ENCODE assay signal across 18 mouse cellular contexts in genomic region chr15:57578794-57579193, GRCm38 (mm10).
A peak's percentile ranks its signal among the peaks of the same experiment; 100 is the strongest.
DNase-seq lines count a peak whose midpoint lies in the region; ATAC-seq and TF ChIP-seq lines count a peak whose summit lies in the region.
"Had no signal": no experiment of that assay in that cellular context is flagged by ENCODE, and none has a peak within 500 bp of the region (broad histone marks: within the 10 kb centered on the region; RNA-seq: fewer than 3 reads in every experiment).

No protein-coding gene starts in this region.

- no peaks in the 10 kb centered on the region for H3K36me3 ChIP-seq in heart, embryonic 12.5 days
- no peaks in the 10 kb centered on the region for H3K36me3 ChIP-seq in midbrain, postnatal 0 days (ENCODE audit: insufficient read depth, low read length)
- H3K36me3 ChIP-seq in midbrain, embryonic 11.5 days (ENCODE audit: control insufficient read depth, insufficient read depth, low read length) = no peaks in the 10 kb centered on the region
- H3K36me3 ChIP-seq: kidney, embryonic 15.5 days; liver, embryonic 12.5 days; lung, embryonic 15.5 days had no signal

- no peaks in the 10 kb centered on the region for H3K9me3 ChIP-seq in heart, embryonic 12.5 days (replicated peaks)
- H3K9me3 ChIP-seq in midbrain, postnatal 0 days (ENCODE audit: low read length) = no peaks in the 10 kb centered on the region
- H3K9me3 ChIP-seq in midbrain, embryonic 11.5 days (ENCODE audit: control insufficient read depth, low read length) = no peaks in the 10 kb centered on the region
- H3K9me3 ChIP-seq: kidney, embryonic 15.5 days; liver, embryonic 12.5 days; lung, embryonic 15.5 days had no signal

- H3K4me1 ChIP-seq in heart, embryonic 12.5 days (replicated peaks) = no peaks in the 10 kb centered on the region
- H3K4me1 ChIP-seq in midbrain, postnatal 0 days (ENCODE audit: insufficient read depth, low read length) = peaks cover 2% of the 10 kb centered on the region; the same call in 1 of the 2 replicates
- H3K4me1 ChIP-seq in midbrain, embryonic 11.5 days (ENCODE audit: control insufficient read depth, insufficient read depth, low read length) = no peaks in the 10 kb centered on the region
- H3K4me1 ChIP-seq: kidney, embryonic 15.5 days; liver, embryonic 12.5 days; lung, embryonic 15.5 days; megakaryocyte, embryonic 14.5 days had no signal

- 35% methylated on average over 2 of the region's 2 CpGs for WGBS in heart, embryonic 12.5 days
- WGBS in midbrain, postnatal 0 days = 64% methylated on average over 2 of the region's 2 CpGs
- WGBS in midbrain, embryonic 11.5 days = 71% methylated on average over 2 of the region's 2 CpGs

- ATAC-seq in heart, embryonic 12.5 days (ENCODE audit: insufficient number of reproducible peaks, low FRiP score) = no peak
- no peak for ATAC-seq in midbrain, postnatal 0 days (ENCODE audit: low FRiP score)
- no peak for ATAC-seq in midbrain, embryonic 11.5 days (ENCODE audit: low FRiP score)
- ATAC-seq: activated CD4-positive, CD25-positive, alpha-beta regulatory T cell, adult 4 months; liver, embryonic 12.5 days; midbrain, embryonic 16.5 days; Patski had no signal

- no peak overlapping the region for H3K4me2 ChIP-seq in heart, embryonic 12.5 days
- H3K4me2 ChIP-seq in midbrain, postnatal 0 days (ENCODE audit: low read depth, low read length, poor library complexity, severe bottlenecking) = no peak overlapping the region
- no peak overlapping the region for H3K4me2 ChIP-seq in midbrain, embryonic 11.5 days
- H3K4me2 ChIP-seq: kidney, embryonic 15.5 days; liver, embryonic 12.5 days; lung, embryonic 15.5 days had no signal

- H3K4me3 ChIP-seq in heart, embryonic 12.5 days = no peak overlapping the region
- no peak overlapping the region for H3K4me3 ChIP-seq in midbrain, postnatal 0 days (ENCODE audit: low read depth, low read length)
- no peak overlapping the region for H3K4me3 ChIP-seq in midbrain, embryonic 11.5 days (ENCODE audit: low read depth, low read length)
- H3K4me3 ChIP-seq: kidney, embryonic 15.5 days; liver, embryonic 12.5 days; lung, embryonic 15.5 days; megakaryocyte, embryonic 14.5 days had no signal

- no peak overlapping the region for H3K9ac ChIP-seq in heart, embryonic 12.5 days
- H3K9ac ChIP-seq in midbrain, postnatal 0 days (replicated peaks; ENCODE audit: low read length, poor library complexity, severe bottlenecking) = no peak overlapping the region
- H3K9ac ChIP-seq in midbrain, embryonic 11.5 days (ENCODE audit: low read length) = no peak overlapping the region
- H3K9ac ChIP-seq: kidney, embryonic 15.5 days; liver, embryonic 12.5 days; lung, embryonic 15.5 days had no signal

- TF ChIP-seq CTCF in midbrain, postnatal 0 days (IDR thresholded peaks at IDR 0.05) = no peak

- H3K27ac ChIP-seq in heart, embryonic 12.5 days (ENCODE audit: poor library complexity, severe bottlenecking) = no peak overlapping the region
- H3K27ac ChIP-seq in midbrain, postnatal 0 days (ENCODE audit: low read depth, low read length) = no peak overlapping the region
- no peak overlapping the region for H3K27ac ChIP-seq in midbrain, embryonic 11.5 days (ENCODE audit: low read depth, low read length)
- H3K27ac ChIP-seq: kidney, embryonic 15.5 days; liver, embryonic 12.5 days; lung, embryonic 15.5 days had no signal

- H3K27me3 ChIP-seq in heart, embryonic 12.5 days (replicated peaks) = no peaks in the 10 kb centered on the region
- no peaks in the 10 kb centered on the region for H3K27me3 ChIP-seq in midbrain, postnatal 0 days (ENCODE audit: insufficient read depth, low read length)
- no peaks in the 10 kb centered on the region for H3K27me3 ChIP-seq in midbrain, embryonic 11.5 days (ENCODE audit: control insufficient read depth, insufficient read depth, low read length)
- H3K27me3 ChIP-seq: kidney, embryonic 15.5 days; liver, embryonic 12.5 days; lung, embryonic 15.5 days; megakaryocyte, embryonic 14.5 days had no signal

- DNase-seq in heart, adult 11 months = peak; percentile 88
- DNase-seq in midbrain, postnatal 0 days (ENCODE audit: low spot score) = peak; percentile 43
- no peak for DNase-seq in midbrain, embryonic 11.5 days (ENCODE audit: low spot score, missing footprints)
- DNase-seq in cerebellum, adult 9-11 months = peak; percentile 95
- DNase-seq in retina, postnatal 1 day = no peak
- no peak for DNase-seq in kidney, adult 9 months
- DNase-seq: adrenal gland, postnatal 14 days; B cell, adult 2 months; spleen, adult 18-20 months; thymus, adult 18-20 months had no signal

Comparison
In these comparisons a context has a peak if more than half of its experiments do, and no peak if none do; other contexts are left out.
1. DNase-seq: peak in heart, adult 11 months (single experiment), midbrain, postnatal 0 days (single experiment) and cerebellum, adult 9-11 months (single experiment); none in midbrain, embryonic 11.5 days (single experiment), retina, postnatal 1 day (single experiment) and kidney, adult 9 months (single experiment).